Mouse (Mus musculus) 3134 (cell line): Measurements from ENCODE around the gene Olfr837.
"Not testable (repeated sequence)": the region's sequence is repeated elsewhere in the genome, so short reads cannot be mapped to it uniquely, and the experiment has no call there.

Experiments
- DNase-seq: peaks from one replicate; pipeline ENCODE4 v3.0.0-alpha.2; 2011; ENCODE audit warnings: low spot score; ENCODE audit not compliant: insufficient read length; ENCODE audit errors: extremely low read depth

Gene Olfr837

GRCm38 (mm10) chr9:19136017-19136416 is at the start of gene Olfr837:
Olfr837 (plus strand) TSS chr9:19136317.
- DNase-seq, result no peak

GRCm38 (mm10) chr9:19092889-19093753 is 43.0 kb upstream of the Olfr837 start:
- not testable (repeated sequence) for DNase-seq

- DNase-seq, result no peak
Measured at GRCm38 (mm10) chr9:19097286-19097685, 38.8 kb upstream of the Olfr837 start.

- no peak for DNase-seq
Measured at GRCm38 (mm10) chr9:19120082-19120481, 16.0 kb upstream of the Olfr837 start, which contains the start of gene Olfr836. Olfr836 (plus strand) TSS chr9:19120382.

GRCm38 (mm10) chr9:19177212-19177611 is 41.1 kb downstream of the Olfr837 start, which contains the start of gene Olfr839-ps1:
Olfr839-ps1 (minus strand) TSS chr9:19177312.
- no peak for DNase-seq
